Mouse (Mus musculus): ENCODE measurements at regions not wholly inside any gene's neighbourhood (a gene's known extent, or its start where the extent isn't known, plus 50 kb on each side); places are given as distances from the start of the nearest gene placed in this dataset.

DNA sequence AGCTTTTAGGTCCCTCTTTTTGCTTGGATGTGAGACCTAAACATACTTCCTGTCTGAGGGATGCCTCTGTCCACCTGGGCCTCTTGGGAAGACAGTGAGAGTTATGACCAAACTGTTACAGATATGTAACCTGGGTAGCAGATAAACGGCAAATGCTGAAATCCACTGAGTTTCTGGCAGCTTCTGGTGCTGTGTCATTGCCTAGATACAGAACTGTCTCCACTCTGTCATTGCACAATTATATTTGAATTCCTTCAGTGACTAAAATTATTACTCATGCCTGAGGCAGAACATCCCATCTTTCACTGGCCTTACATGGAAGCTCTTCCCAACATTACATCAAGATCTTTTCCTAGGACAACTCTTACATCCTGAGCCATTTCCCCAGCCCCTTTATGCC, 277.4 kb upstream of the Rora start:
- no peaks in the 10 kb centered on the region for H3K9me3 ChIP-seq
- H3K4me2 ChIP-seq = no peak overlapping the region
- H3K9ac ChIP-seq = no peak overlapping the region
- no peak overlapping the region for H3K27ac ChIP-seq
- WGBS = 76% methylated on average over 1 of the region's 1 CpGs
- no peak for ATAC-seq (ENCODE audit: insufficient number of reproducible peaks, low FRiP score, low TSS enrichment, low read depth)
- no peak overlapping the region for H3K4me3 ChIP-seq
- no peaks in the 10 kb centered on the region for H3K4me1 ChIP-seq
- no peaks in the 10 kb centered on the region for H3K36me3 ChIP-seq
- no peaks in the 10 kb centered on the region for H3K27me3 ChIP-seq

DNA sequence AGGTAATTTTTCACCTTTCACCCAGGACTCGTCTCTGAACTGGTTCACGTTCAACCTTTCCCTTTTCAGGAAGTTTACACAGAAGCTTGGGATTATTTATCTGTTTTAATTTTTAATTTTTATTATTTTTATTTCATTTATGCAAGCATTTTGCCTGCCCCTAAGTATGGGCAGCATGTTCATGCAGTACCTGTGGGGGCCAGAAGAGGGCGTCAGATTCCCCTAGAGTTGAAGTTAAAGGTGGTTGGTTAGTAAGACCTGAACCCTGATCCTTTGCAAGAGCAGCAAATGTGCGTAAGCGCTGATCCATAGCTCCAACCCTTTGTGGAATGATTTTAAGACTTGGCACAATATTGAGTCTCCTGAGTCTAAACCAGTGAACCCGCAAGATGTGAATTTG, 271.7 kb upstream of the Rora start:
- H3K36me3 ChIP-seq = no peaks in the 10 kb centered on the region
- H3K4me3 ChIP-seq = no peak overlapping the region
- H3K4me2 ChIP-seq = no peak overlapping the region
- no peaks in the 10 kb centered on the region for H3K9me3 ChIP-seq
- no peak for ATAC-seq (ENCODE audit: insufficient number of reproducible peaks, low FRiP score, low TSS enrichment, low read depth)
- H3K27me3 ChIP-seq = no peaks in the 10 kb centered on the region
- H3K27ac ChIP-seq = no peak overlapping the region
- H3K4me1 ChIP-seq = no peaks in the 10 kb centered on the region
- WGBS = 82% methylated on average over 6 of the region's 6 CpGs
- no peak overlapping the region for H3K9ac ChIP-seq

DNA sequence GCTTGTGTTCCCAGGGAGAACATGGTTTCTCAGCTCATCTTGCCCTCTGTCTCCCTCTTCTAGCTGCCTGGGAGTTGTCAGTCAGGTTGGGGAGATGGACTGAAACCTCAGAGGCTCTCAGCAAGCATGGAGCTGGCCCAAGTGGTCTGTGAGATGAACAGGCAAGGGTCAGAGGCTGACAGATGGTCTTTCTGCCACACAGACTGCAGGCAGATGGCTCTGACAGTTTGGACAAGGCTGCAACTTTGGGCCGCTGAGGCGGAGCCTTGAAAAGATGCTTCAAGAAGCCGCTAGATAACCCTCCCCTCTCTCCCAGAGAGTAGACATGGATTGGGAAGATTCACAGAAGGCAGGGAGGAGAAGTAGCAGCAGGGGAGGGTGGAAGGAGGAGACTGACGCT, 252.7 kb upstream of the Rora start:
- 76% methylated on average over 4 of the region's 4 CpGs for WGBS
- Histone ChIP-seq H3K27ac (no peak overlapping the region), H3K27me3 (no peaks in the 10 kb centered on the region), H3K4me1 (no peaks in the 10 kb centered on the region), H3K36me3 (no peaks in the 10 kb centered on the region), H3K9me3 (no peaks in the 10 kb centered on the region), H3K4me3 (no peak overlapping the region), H3K4me2 (no peak overlapping the region), H3K9ac (no peak overlapping the region)
- ATAC-seq (ENCODE audit: insufficient number of reproducible peaks, low FRiP score, low TSS enrichment, low read depth) = no peak

DNA sequence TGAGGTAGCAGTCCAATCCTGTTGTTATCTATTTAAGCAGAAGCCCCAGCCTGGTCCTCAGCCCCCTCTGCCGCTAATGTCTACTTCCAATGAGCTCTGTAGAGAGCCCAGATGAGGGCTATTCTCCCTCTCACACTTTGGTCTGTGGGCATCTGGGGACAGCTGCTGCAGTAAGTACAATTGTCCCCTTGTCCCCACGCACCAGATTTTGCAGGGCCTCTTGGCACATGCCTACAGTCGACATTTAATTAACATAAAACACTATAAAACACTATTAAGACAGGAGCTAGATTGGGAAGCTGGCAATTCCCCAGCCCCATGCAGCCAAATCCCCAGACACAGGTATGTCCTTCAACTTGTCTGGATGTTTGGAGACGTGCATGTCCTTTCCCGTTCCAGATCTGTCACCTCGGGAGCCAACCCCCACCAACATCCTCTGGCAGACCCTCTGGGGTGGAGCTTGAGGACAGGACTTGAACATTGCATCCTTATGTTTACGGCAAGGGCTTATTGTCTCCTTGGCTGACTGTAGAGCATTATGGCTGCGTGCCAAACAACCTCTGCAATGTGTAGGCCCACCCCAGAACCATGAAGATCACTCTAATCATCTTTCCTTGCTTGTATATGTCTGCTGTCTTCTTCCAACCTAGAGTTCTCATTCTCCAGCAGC, 251.3 kb upstream of the Rora start:
- no peaks in the 10 kb centered on the region for H3K4me1 ChIP-seq
- H3K27me3 ChIP-seq = no peaks in the 10 kb centered on the region
- no peak overlapping the region for H3K27ac ChIP-seq
- no peak overlapping the region for H3K4me2 ChIP-seq
- no peaks in the 10 kb centered on the region for H3K36me3 ChIP-seq
- H3K9me3 ChIP-seq = no peaks in the 10 kb centered on the region
- ATAC-seq (ENCODE audit: insufficient number of reproducible peaks, low FRiP score, low TSS enrichment, low read depth) = no peak
- 57% methylated on average over 8 of the region's 8 CpGs for WGBS
- no peak overlapping the region for H3K4me3 ChIP-seq
- H3K9ac ChIP-seq = no peak overlapping the region

DNA sequence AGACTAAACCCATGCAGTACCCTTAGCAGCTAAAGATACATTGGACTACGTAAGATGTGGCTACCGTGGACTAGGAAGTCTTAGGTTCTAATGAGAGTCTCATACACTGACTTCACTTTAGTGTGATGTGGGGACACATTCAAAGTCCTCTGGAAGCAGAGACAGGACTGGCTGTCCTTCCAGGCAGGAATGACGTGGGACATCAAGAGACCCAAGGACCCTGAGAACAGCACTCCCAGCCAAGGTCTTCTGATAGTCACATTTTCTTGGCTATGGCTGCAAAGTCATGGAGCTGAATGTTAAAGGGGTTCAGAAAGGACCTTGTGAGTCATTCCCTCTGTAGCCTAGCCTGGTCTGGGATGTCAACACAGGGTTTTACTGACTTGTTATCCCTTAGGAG, 250.6 kb upstream of the Rora start:
- Histone ChIP-seq H3K9me3 (no peaks in the 10 kb centered on the region), H3K4me2 (no peak overlapping the region), H3K4me3 (no peak overlapping the region), H3K27me3 (no peaks in the 10 kb centered on the region), H3K36me3 (no peaks in the 10 kb centered on the region), H3K27ac (no peak overlapping the region), H3K4me1 (no peaks in the 10 kb centered on the region), H3K9ac (no peak overlapping the region)
- ATAC-seq (ENCODE audit: insufficient number of reproducible peaks, low FRiP score, low TSS enrichment, low read depth) = no peak
- 91% methylated on average over 3 of the region's 3 CpGs for WGBS

DNA sequence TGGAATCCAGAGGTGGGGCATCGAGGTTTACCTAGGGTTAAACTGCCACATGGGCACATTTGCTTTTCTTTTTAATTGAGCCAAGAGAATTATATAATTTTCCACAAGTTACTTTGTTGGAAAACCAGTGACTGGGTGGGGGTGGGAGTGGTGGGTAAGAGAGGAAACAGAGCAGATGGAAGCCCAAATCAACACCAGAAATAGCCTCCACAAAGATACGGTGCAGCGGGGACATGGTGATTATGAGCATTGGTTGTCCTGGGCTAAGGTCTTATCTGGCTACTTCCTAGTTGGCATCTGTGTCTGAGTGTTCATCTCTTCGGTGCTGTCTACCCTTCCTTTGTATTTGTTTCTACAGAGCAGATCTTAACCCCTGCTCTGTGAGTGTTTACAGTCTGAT, 250.1 kb upstream of the Rora start:
- Histone ChIP-seq H3K9ac (no peak overlapping the region), H3K9me3 (no peaks in the 10 kb centered on the region), H3K4me1 (no peaks in the 10 kb centered on the region), H3K27me3 (no peaks in the 10 kb centered on the region), H3K36me3 (no peaks in the 10 kb centered on the region), H3K4me2 (no peak overlapping the region), H3K27ac (no peak overlapping the region), H3K4me3 (no peak overlapping the region)
- WGBS = 64% methylated on average over 4 of the region's 4 CpGs
- no peak for ATAC-seq (ENCODE audit: insufficient number of reproducible peaks, low FRiP score, low TSS enrichment, low read depth)

DNA sequence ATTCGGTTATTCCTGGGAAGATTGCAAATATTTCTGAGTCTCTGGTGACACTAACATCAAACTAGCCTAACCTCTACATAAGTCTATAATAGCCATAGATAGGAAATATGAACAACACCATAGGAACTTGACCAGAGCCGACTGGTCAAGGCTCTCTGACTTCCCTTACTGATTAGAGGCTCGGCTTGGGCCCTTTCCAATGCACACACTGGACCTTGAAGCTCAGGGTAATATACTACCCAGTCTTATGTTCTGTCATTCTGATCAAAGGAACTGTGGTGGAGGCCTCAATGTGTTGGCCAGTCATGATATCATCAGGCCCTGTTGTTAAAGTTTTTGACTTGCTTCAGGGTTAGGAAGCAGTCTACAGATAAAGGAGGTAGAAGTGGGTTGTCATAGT, 243.8 kb upstream of the Rora start:
- Histone ChIP-seq H3K36me3 (no peaks in the 10 kb centered on the region), H3K9ac (no peak overlapping the region), H3K9me3 (no peaks in the 10 kb centered on the region), H3K27ac (no peak overlapping the region), H3K4me1 (no peaks in the 10 kb centered on the region), H3K4me3 (no peak overlapping the region), H3K27me3 (no peaks in the 10 kb centered on the region), H3K4me2 (no peak overlapping the region)
- 83% methylated on average over 3 of the region's 3 CpGs for WGBS
- no peak for ATAC-seq (ENCODE audit: insufficient number of reproducible peaks, low FRiP score, low TSS enrichment, low read depth)

DNA sequence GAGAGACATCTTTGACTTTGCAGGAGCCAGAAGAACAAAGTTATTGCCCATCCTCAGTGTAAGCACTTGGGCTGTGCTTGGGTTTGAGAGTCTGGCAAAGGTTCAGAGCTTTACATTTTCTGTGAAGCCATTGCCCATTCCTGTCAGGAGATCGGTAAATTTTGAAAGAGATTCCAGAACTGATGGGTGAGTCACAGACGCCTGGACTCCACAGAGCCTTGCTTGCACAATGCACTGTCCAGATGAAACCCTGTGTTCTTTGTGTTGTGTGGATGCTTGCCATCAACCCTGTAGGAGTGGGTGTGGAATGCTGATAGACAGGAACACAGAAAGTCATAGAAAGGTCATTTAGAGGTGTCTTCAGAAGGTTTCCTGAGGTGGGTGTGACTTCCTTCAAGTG, 227.3 kb upstream of the Rora start:
- no peak overlapping the region for H3K27ac ChIP-seq
- no peaks in the 10 kb centered on the region for H3K27me3 ChIP-seq
- no peak for ATAC-seq (ENCODE audit: insufficient number of reproducible peaks, low FRiP score, low TSS enrichment, low read depth)
- no peaks in the 10 kb centered on the region for H3K36me3 ChIP-seq
- H3K4me2 ChIP-seq = no peak overlapping the region
- no peaks in the 10 kb centered on the region for H3K4me1 ChIP-seq
- 72% methylated on average over 2 of the region's 2 CpGs for WGBS
- no peaks in the 10 kb centered on the region for H3K9me3 ChIP-seq
- no peak overlapping the region for H3K4me3 ChIP-seq
- no peak overlapping the region for H3K9ac ChIP-seq

DNA sequence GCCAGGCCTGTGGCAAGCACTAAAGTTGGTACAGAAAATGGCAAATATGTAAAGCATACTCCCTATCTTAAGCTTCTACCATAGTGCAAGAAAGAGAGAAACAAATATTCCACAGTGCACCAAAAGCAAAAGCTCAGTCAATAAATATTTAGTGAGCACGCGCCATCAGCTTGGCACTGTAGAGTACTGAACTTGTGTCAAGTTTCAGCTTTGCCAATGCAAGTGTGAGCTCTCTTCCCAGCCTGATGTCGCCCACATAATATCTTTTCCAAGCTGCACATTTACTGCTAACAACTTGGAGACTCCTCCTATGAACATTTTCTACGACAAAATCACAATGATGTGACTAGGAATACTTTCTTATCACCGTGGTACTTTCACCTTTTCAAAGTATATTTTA, 190.8 kb upstream of the Rora start:
- no peaks in the 10 kb centered on the region for H3K9me3 ChIP-seq
- no peaks in the 10 kb centered on the region for H3K36me3 ChIP-seq
- 0 out of 2 replicates have a peak, but pooled peaks cover 3% of the 10 kb centered on the region for H3K4me1 ChIP-seq
- H3K9ac ChIP-seq = no peak overlapping the region
- no peak overlapping the region for H3K4me2 ChIP-seq
- no peak for ATAC-seq (ENCODE audit: insufficient number of reproducible peaks, low FRiP score, low TSS enrichment, low read depth)
- no peak overlapping the region for H3K27ac ChIP-seq
- 92% methylated on average over 5 of the region's 5 CpGs for WGBS
- no peaks in the 10 kb centered on the region for H3K27me3 ChIP-seq
- H3K4me3 ChIP-seq = no peak overlapping the region

DNA sequence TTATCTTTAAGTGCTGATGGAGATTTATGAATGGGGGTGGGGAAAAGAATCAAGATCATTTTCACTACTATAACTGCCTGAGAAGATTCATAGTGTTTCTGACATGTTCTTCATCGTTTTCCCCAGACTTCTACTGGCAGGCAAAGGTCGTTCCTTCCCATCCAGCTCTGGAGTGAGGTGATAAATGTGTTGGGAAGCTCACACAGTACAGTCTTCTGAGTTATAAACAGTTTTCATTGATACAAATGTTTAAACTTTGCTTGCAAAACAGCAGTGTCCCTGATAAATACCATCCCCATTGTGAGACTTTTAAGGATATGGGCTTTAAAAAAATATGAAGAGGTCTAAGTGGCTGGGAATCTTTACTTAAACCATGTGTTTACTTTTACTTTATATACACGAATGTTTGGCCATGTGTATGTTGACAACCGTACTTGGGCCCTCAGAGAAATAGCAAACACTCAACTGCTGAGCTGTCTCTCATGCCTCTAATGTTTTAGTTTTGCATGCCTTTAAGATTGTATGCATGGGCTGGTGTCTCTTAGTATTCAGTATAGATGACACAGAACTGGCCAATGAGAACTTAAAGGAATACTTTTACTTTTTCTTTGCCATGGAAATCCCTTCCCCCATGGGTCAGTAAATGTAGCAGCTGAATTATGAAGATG, 189.8 kb upstream of the Rora start:
- H3K4me3 ChIP-seq = no peak overlapping the region
- no peak overlapping the region for H3K4me2 ChIP-seq
- 0 out of 2 replicates have a peak, but pooled peaks cover 3% of the 10 kb centered on the region for H3K4me1 ChIP-seq
- H3K9me3 ChIP-seq = no peaks in the 10 kb centered on the region
- no peaks in the 10 kb centered on the region for H3K27me3 ChIP-seq
- H3K36me3 ChIP-seq = no peaks in the 10 kb centered on the region
- ATAC-seq (ENCODE audit: insufficient number of reproducible peaks, low FRiP score, low TSS enrichment, low read depth) = no peak
- WGBS = 65% methylated on average over 4 of the region's 4 CpGs
- no peak overlapping the region for H3K27ac ChIP-seq
- H3K9ac ChIP-seq = no peak overlapping the region

DNA sequence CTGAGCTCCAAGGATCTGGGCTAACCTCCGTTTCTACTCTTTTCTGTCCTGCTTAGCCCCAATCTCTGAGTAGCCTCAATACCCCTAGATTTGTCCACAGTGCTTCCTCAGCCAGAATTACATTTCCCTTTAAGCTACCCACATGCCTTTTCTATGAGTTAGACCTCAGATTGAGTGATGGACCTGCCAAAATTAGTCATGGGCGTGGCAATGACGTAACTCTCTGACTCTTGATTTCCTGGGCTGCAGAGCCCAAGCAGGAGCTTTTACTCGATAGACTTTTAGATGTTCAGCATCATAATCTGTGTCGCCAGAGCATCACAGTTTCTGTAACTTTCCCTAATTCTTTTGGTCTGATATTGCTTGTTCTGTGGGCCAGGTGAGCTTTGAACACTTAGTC, 186.9 kb upstream of the Rora start:
- H3K9me3 ChIP-seq = no peaks in the 10 kb centered on the region
- H3K4me3 ChIP-seq = no peak overlapping the region
- H3K27ac ChIP-seq = no peak overlapping the region
- no peak overlapping the region for H3K4me2 ChIP-seq
- H3K9ac ChIP-seq = no peak overlapping the region
- no peaks in the 10 kb centered on the region for H3K27me3 ChIP-seq
- H3K36me3 ChIP-seq = no peaks in the 10 kb centered on the region
- 0 out of 2 replicates have a peak, but pooled peaks cover 3% of the 10 kb centered on the region for H3K4me1 ChIP-seq
- 68% methylated on average over 5 of the region's 5 CpGs for WGBS
- ATAC-seq (ENCODE audit: insufficient number of reproducible peaks, low FRiP score, low TSS enrichment, low read depth) = no peak

DNA sequence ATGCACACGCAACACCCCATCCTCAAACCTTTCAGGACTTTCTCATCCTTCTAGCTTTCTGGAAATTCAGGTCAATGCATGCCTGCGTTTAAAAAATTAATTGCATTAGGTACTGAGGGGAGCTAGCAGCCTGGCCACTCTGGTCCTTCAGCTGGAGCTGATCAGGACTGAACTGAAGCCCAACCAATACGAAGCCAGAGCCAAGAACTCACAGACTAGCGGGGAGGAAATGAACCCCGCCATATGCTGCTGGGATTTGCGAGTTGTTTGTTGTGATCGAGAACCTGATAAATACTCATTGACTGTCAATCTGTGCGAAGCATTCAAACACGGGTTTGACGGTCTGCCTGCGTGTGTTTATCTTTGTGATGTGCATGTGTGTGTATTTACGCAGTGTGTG, 177.2 kb upstream of the Rora start:
- no peak overlapping the region for H3K9ac ChIP-seq
- WGBS = 74% methylated on average over 12 of the region's 12 CpGs
- ATAC-seq (ENCODE audit: insufficient number of reproducible peaks, low FRiP score, low TSS enrichment, low read depth) = no peak
- no peak overlapping the region for H3K4me3 ChIP-seq
- H3K27me3 ChIP-seq = no peaks in the 10 kb centered on the region
- H3K9me3 ChIP-seq = no peaks in the 10 kb centered on the region
- H3K4me1 ChIP-seq = no peaks in the 10 kb centered on the region
- no peak overlapping the region for H3K27ac ChIP-seq
- H3K4me2 ChIP-seq = no peak overlapping the region
- H3K36me3 ChIP-seq = no peaks in the 10 kb centered on the region

DNA sequence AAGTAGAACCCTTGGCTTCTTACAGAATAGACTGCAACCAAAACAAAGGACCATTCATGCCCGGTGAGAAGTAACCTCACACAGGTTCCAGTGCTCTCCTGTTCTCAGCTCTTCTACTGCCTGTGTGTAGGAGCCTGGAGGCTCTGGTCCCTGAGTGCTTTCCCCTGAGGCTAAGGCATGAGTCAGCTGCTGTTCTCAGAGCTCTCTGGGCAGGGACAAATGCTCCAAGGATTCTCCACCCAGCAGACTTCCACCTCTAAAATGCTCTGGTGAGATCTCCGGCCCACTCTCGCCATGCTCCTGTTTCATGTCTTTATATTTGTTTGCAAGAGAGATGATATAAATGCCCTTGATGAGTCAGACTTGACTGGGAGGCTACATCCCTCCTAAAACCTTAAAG, 176.1 kb upstream of the Rora start:
- H3K27me3 ChIP-seq = no peaks in the 10 kb centered on the region
- H3K9me3 ChIP-seq = no peaks in the 10 kb centered on the region
- ATAC-seq (ENCODE audit: insufficient number of reproducible peaks, low FRiP score, low TSS enrichment, low read depth) = no peak
- H3K4me3 ChIP-seq = no peak overlapping the region
- H3K4me1 ChIP-seq = no peaks in the 10 kb centered on the region
- H3K27ac ChIP-seq = no peak overlapping the region
- H3K9ac ChIP-seq = no peak overlapping the region
- WGBS = 88% methylated on average over 3 of the region's 3 CpGs
- no peak overlapping the region for H3K4me2 ChIP-seq
- H3K36me3 ChIP-seq = no peaks in the 10 kb centered on the region
